Mouse (Mus musculus): Measurements from ENCODE around the gene Gm26558.

- TF ChIP-seq CTCF (IDR thresholded peaks at IDR 0.05; ENCODE audit: low read depth): no peak
- no peak for TF ChIP-seq EP300 (IDR thresholded peaks at IDR 0.05; ENCODE audit: low read depth)
Observed at GRCm38 (mm10) chr2:70628397-70628796, 33.5 kb downstream of the Gm26558 start.

Measured in heart, postnatal 0 days (tissue).